Mouse (Mus musculus) liver, embryonic 14.5 days (tissue): ENCODE measurements at regions not wholly inside any gene's neighbourhood (a gene's known extent, or its start where the extent isn't known, plus 50 kb on each side); places are given as distances from the start of the nearest gene placed in this dataset.

Source experiments
- ATAC-seq: fragments of 200-750 bp; cut with Nextera tagmentation; 2 replicates; pipeline ENCODE4 v1.8.0; 2017; ENCODE audit warnings: moderate number of reproducible peaks, mild to moderate bottlenecking, moderate library complexity; ENCODE audit not compliant: insufficient read depth
- DNase-seq, 3 experiments: peaks; one replicate each; pipeline ENCODE4 v3.0.0-alpha.2; 2012 to 2013; ENCODE audit warnings: low read depth in 3 of 3, low spot score in 3 of 3
- H3K27ac ChIP-seq: fragments of 300-500 bp; sonication (generic); 2 replicates; pipeline ENCODE4 v1.5.1; 2014; ENCODE audit warnings: moderate library complexity, mild to moderate bottlenecking, control low read depth, inconsistent platforms
- H3K27me3 ChIP-seq: fragments of 300-500 bp; sonication (generic); 2 replicates; pipeline ENCODE4 v1.6.1; 2014; ENCODE audit warnings: mild to moderate bottlenecking, low read length, moderate library complexity; ENCODE audit not compliant: control insufficient read depth, insufficient read depth
- H3K36me3 ChIP-seq: fragments of 300-500 bp; sonication (generic); replicated peaks from 2 replicates; pipeline ENCODE4 v1.6.1; 2014; ENCODE audit warnings: low read depth; ENCODE audit not compliant: control insufficient read depth, insufficient read depth
- H3K4me1 ChIP-seq, 2 experiments: fragments of 200-500 bp in 1 of 2; fragments of 300-500 bp in 1 of 2; sonication (generic) in 1 of 2; replicated peaks; 2 replicates each; pipeline ENCODE4 v1.6.1; 2012 to 2014; ENCODE audit warnings: antibody characterized with exemption in 1 of 2, inconsistent platforms in 1 of 2, low read length in 1 of 2; ENCODE audit not compliant: control insufficient read depth in 2 of 2, insufficient read depth in 2 of 2
- H3K4me2 ChIP-seq: fragments of 300-500 bp; sonication (generic); 2 replicates; pipeline ENCODE4 v1.6.1; 2014; ENCODE audit warnings: low read depth, mild to moderate bottlenecking, control low read depth, moderate library complexity
- H3K4me3 ChIP-seq, 2 experiments: fragments of 200-500 bp in 1 of 2; fragments of 300-500 bp in 1 of 2; sonication (generic) in 1 of 2; 2 replicates each; pipeline ENCODE4 v1.5.1; 2012 to 2014; ENCODE audit warnings: low read depth in 2 of 2, low read length in 2 of 2, mild to moderate bottlenecking in 2 of 2, control low read depth in 1 of 2, inconsistent platforms in 1 of 2, moderate library complexity in 1 of 2; ENCODE audit not compliant: insufficient read depth in 1 of 2
- H3K9ac ChIP-seq: fragments of 300-500 bp; sonication (generic); replicated peaks from 2 replicates; pipeline ENCODE4 v1.6.1; 2014; ENCODE audit warnings: mild to moderate bottlenecking, control low read depth, moderate library complexity
- H3K9me3 ChIP-seq: fragments of 300-500 bp; sonication (generic); 2 replicates; pipeline ENCODE4 v1.6.1; 2016; ENCODE audit warnings: low read length, mixed read lengths; ENCODE audit not compliant: control insufficient read depth
- CTCF ChIP-seq: IDR thresholded peaks from 2 replicates; pipeline ENCODE4 v1.5.1; 2016; ENCODE audit warnings: antibody characterized with exemption, low read depth, control low read depth
- EP300 ChIP-seq: IDR thresholded peaks from 2 replicates; pipeline ENCODE4 v1.6.1; 2016; ENCODE audit warnings: antibody characterized with exemption, low read depth
- WGBS: fragments of 180-500 bp; shearing (Covaris S2); extraction: QIAGEN DNeasy Blood & Tissue Kit; methylation state at CpG from one replicate; pipeline ENCODE4 v1.1.7; 2014; ENCODE audit not compliant: insufficient replicate concordance; 5-methylcytosine and 5-hydroxymethylcytosine counted together

GRCm38 (mm10) chr6:93581141-93581540 lies 637.8 kb upstream of the Adamts9 start:
- 62% methylated on average over 7 of the region's 7 CpGs for WGBS
- DNase-seq, result no peak

GRCm38 (mm10) chr6:93580716-93581115 lies 637.4 kb upstream of the Adamts9 start:
- Histone ChIP-seq H3K36me3 (no peaks in the 10 kb centered on the region), H3K27me3 (no peaks in the 10 kb centered on the region), H3K9me3 (no peaks in the 10 kb centered on the region), H3K4me2 (no peak overlapping the region), H3K9ac (no peak overlapping the region), H3K4me1 (no peaks in the 10 kb centered on the region), H3K27ac (no peak overlapping the region), H3K4me3 (no peak overlapping the region)
- DNase-seq (no peak), ATAC-seq (no peak)
- TF ChIP-seq CTCF (no peak), EP300 (no peak)
- WGBS, result 58% methylated on average over 6 of the region's 6 CpGs

More at GRCm38 (mm10) chr6:93581141-93581540, 637.8 kb upstream of the Adamts9 start:
- H3K4me1 ChIP-seq, result no peaks in the 10 kb centered on the region
- H3K4me3 ChIP-seq, result no peak overlapping the region
- no peak for TF ChIP-seq EP300
- no peak for TF ChIP-seq CTCF
- H3K4me2 ChIP-seq, result no peak overlapping the region
- no peak for ATAC-seq
- no peak overlapping the region for H3K27ac ChIP-seq
- H3K9ac ChIP-seq, result no peak overlapping the region
- no peaks in the 10 kb centered on the region for H3K36me3 ChIP-seq
- H3K9me3 ChIP-seq, result no peaks in the 10 kb centered on the region
- no peaks in the 10 kb centered on the region for H3K27me3 ChIP-seq

- TF ChIP-seq EP300 (no peak), CTCF (no peak)
- H3K4me1 ChIP-seq, result no peaks in the 10 kb centered on the region
- no peak overlapping the region for H3K9ac ChIP-seq
- H3K27me3 ChIP-seq, result no peaks in the 10 kb centered on the region
- H3K27ac ChIP-seq, result no peak overlapping the region
- no peaks in the 10 kb centered on the region for H3K36me3 ChIP-seq
- ATAC-seq, result no peak
- WGBS, result 53% methylated on average over 6 of the region's 6 CpGs
- DNase-seq, result no peak
- no peak overlapping the region for H3K4me3 ChIP-seq
- no peaks in the 10 kb centered on the region for H3K9me3 ChIP-seq
- no peak overlapping the region for H3K4me2 ChIP-seq
These were observed 632.0 kb upstream of the Adamts9 start for GRCm38 (mm10) chr6:93575249-93575648.

- ATAC-seq (no peak), DNase-seq (no peak)
- no peaks in the 10 kb centered on the region for H3K27me3 ChIP-seq
- H3K4me3 ChIP-seq, result no peak overlapping the region
- H3K36me3 ChIP-seq, result no peaks in the 10 kb centered on the region
- no peak overlapping the region for H3K9ac ChIP-seq
- 56% methylated on average over 7 of the region's 7 CpGs for WGBS
- no peak overlapping the region for H3K27ac ChIP-seq
- no peak overlapping the region for H3K4me2 ChIP-seq
- H3K4me1 ChIP-seq, result no peaks in the 10 kb centered on the region
- no peak for TF ChIP-seq CTCF
- no peak for TF ChIP-seq EP300
- no peaks in the 10 kb centered on the region for H3K9me3 ChIP-seq
These were observed 630.7 kb upstream of the Adamts9 start for GRCm38 (mm10) chr6:93573679-93574635.

- Histone ChIP-seq H3K27me3 (no peaks in the 10 kb centered on the region), H3K4me1 (no peaks in the 10 kb centered on the region), H3K9me3 (no peaks in the 10 kb centered on the region), H3K9ac (no peak overlapping the region), H3K27ac (no peak overlapping the region), H3K4me2 (no peak overlapping the region), H3K4me3 (no peak overlapping the region), H3K36me3 (no peaks in the 10 kb centered on the region)
- DNase-seq (no peak), ATAC-seq (no peak)
- WGBS, result 47% methylated on average over 2 of the region's 2 CpGs
- no peak for TF ChIP-seq EP300
- no peak for TF ChIP-seq CTCF
These were observed 626.6 kb upstream of the Adamts9 start for GRCm38 (mm10) chr6:93569866-93570265.
